Mouse (Mus musculus) cerebellum, adult 2 months (tissue): ENCODE measurements around the gene Ndufc1. TPM values are rescaled to one million over a fixed set of nuclear protein-coding genes. Genes with fewer than 3 reads are reported as not detected.

ENCODE experiments used
- DNase-seq, 2 experiments: peaks; one replicate each; pipeline ENCODE4 v3.0.0; 2021
- H3K27ac ChIP-seq: fragments of 200-500 bp; 2 replicates; pipeline ENCODE4 v1.5.1; 2012; ENCODE audit warnings: low read length, control low read depth, inconsistent platforms; ENCODE audit not compliant: insufficient read depth
- H3K27me3 ChIP-seq: fragments of 200-500 bp; 2 replicates; pipeline ENCODE4 v1.6.1; 2012; ENCODE audit warnings: inconsistent platforms, mild to moderate bottlenecking, low read length, moderate library complexity; ENCODE audit not compliant: control insufficient read depth, insufficient read depth
- H3K4me1 ChIP-seq: fragments of 200-500 bp; 2 replicates; pipeline ENCODE4 v1.6.1; 2011; ENCODE audit warnings: low read length; ENCODE audit not compliant: control insufficient read depth, insufficient read depth
- H3K4me3 ChIP-seq: fragments of 200-500 bp; replicated peaks from 2 replicates; pipeline ENCODE3; 2011; ENCODE audit warnings: mild to moderate bottlenecking, low read depth, low read length, control low read depth; ENCODE audit not compliant: insufficient read depth
- CTCF ChIP-seq: fragments of 200-500 bp; IDR thresholded peaks from 2 replicates; pipeline ENCODE4 v1.5.1; 2011; ENCODE audit warnings: low read depth, mild to moderate bottlenecking, control low read depth, low read length, moderate library complexity, borderline replicate concordance; ENCODE audit not compliant: insufficient read depth
- POLR2A ChIP-seq: fragments of 200-500 bp; IDR thresholded peaks from 2 replicates; pipeline ENCODE4 v1.6.1; 2011; ENCODE audit warnings: low read length, control low read depth, borderline replicate concordance; ENCODE audit not compliant: insufficient read depth
- WGBS: fragments of 180-500 bp; shearing (Covaris S2); methylation state at CpG from one replicate; pipeline ENCODE4 v1.1.7; 2018; 5-methylcytosine and 5-hydroxymethylcytosine counted together
- polyA plus RNA-seq: library from polyadenylated mRNA; depleted of rRNA; stranded (reverse); fragments of >200 nt; gene quantifications from 2 replicates; pipeline ENCODE4 v1.2.3, GENCODE M21; 2012

Ndufc1 gene
- polyA plus RNA-seq, 1 experiment, result 547 TPM

GRCm38 (mm10) chr3:51379786-51380659 is 28.8 kb downstream of the Ndufc1 start:
- no peak for DNase-seq
- H3K27me3 ChIP-seq, result no peaks in the 10 kb centered on the region
- no peak overlapping the region for H3K4me3 ChIP-seq
- 0 out of 2 replicates have a peak, but pooled peaks cover 3% of the 10 kb centered on the region for H3K4me1 ChIP-seq
- H3K27ac ChIP-seq, result no peak overlapping the region
- WGBS, result 66% methylated on average over 5 of the region's 5 CpGs
- TF ChIP-seq CTCF (no peak), POLR2A (no peak)

- Histone ChIP-seq H3K27me3 (no peaks in the 10 kb centered on the region), H3K27ac (no peak overlapping the region), H3K4me1 (0 out of 2 replicates have a peak, but pooled peaks cover 3% of the 10 kb centered on the region), H3K4me3 (peak overlapping the region; percentile 23)
- no peak for DNase-seq
- TF ChIP-seq CTCF, result no peak
- 82% methylated on average over 3 of the region's 3 CpGs for WGBS
Observed at GRCm38 (mm10) chr3:51378665-51378946, 30.2 kb downstream of the Ndufc1 start.

GRCm38 (mm10) chr3:51377878-51378664 is 30.7 kb downstream of the Ndufc1 start:
- Histone ChIP-seq H3K27ac (no peak overlapping the region), H3K4me3 (peak overlapping the region; percentile 23), H3K27me3 (no peaks in the 10 kb centered on the region), H3K4me1 (0 out of 2 replicates have a peak, but pooled peaks cover 3% of the 10 kb centered on the region)
- TF ChIP-seq POLR2A, result no peak
- TF ChIP-seq CTCF, result peak; percentile 35; the same call in 1 of the 2 replicates
- peak in 1 of 2 experiments; percentile 31 for DNase-seq
- 38% methylated on average over 31 of the region's 31 CpGs for WGBS

GRCm38 (mm10) chr3:51375307-51376265 is 33.2 kb downstream of the Ndufc1 start:
- Histone ChIP-seq H3K27me3 (no peaks in the 10 kb centered on the region), H3K4me1 (0 out of 2 replicates have a peak, but pooled peaks cover 3% of the 10 kb centered on the region), H3K27ac (no peak overlapping the region), H3K4me3 (no peak overlapping the region)
- TF ChIP-seq CTCF, result peak; percentile 35; the same call in 1 of the 2 replicates
- no peak for TF ChIP-seq POLR2A
- WGBS, result 82% methylated on average over 19 of the region's 19 CpGs
- DNase-seq, result peak in 1 of 2 experiments; percentile 51

GRCm38 (mm10) chr3:51373544-51373943 is 35.2 kb downstream of the Ndufc1 start:
- DNase-seq, result no peak
- no peak for TF ChIP-seq CTCF
- no peak for TF ChIP-seq POLR2A

GRCm38 (mm10) chr3:51372883-51373282 is 35.9 kb downstream of the Ndufc1 start:
- Histone ChIP-seq H3K4me3 (no peak overlapping the region), H3K27ac (no peak overlapping the region), H3K27me3 (no peaks in the 10 kb centered on the region), H3K4me1 (no peaks in the 10 kb centered on the region)
- DNase-seq, result no peak
- WGBS, result 74% methylated on average over 5 of the region's 5 CpGs
- no peak for TF ChIP-seq POLR2A
- no peak for TF ChIP-seq CTCF

More at GRCm38 (mm10) chr3:51373544-51373943, 35.2 kb downstream of the Ndufc1 start:
- 0 out of 2 replicates have a peak, but pooled peaks cover 2% of the 10 kb centered on the region for H3K4me1 ChIP-seq
- H3K4me3 ChIP-seq, result no peak overlapping the region
- H3K27me3 ChIP-seq, result no peaks in the 10 kb centered on the region
- 71% methylated on average over 5 of the region's 5 CpGs for WGBS
- H3K27ac ChIP-seq, result no peak overlapping the region

- no peak for TF ChIP-seq CTCF
- no peak for TF ChIP-seq POLR2A
- Histone ChIP-seq H3K4me1 (no peaks in the 10 kb centered on the region), H3K27ac (no peak overlapping the region), H3K27me3 (no peaks in the 10 kb centered on the region), H3K4me3 (no peak overlapping the region)
- no peak for DNase-seq
- 68% methylated on average over 2 of the region's 2 CpGs for WGBS
Observed at GRCm38 (mm10) chr3:51371826-51372225, 37.0 kb downstream of the Ndufc1 start.
